ENCODE assay signal across 8 mouse cellular contexts in genomic region chr2:158228670-158229502, GRCm38 (mm10). TPM values are rescaled to one million over a fixed set of nuclear protein-coding genes. Genes with fewer than 3 reads are reported as not detected.
A peak's percentile ranks its signal among the peaks of the same experiment; 100 is the strongest.
DNase-seq lines count a peak whose midpoint lies in the region; ATAC-seq and TF ChIP-seq lines count a peak whose summit lies in the region.

Gene D630003M21Rik (minus strand): TSS chr2:158229222.

- H3K4me2 ChIP-seq in embryonic facial prominence, embryonic 14.5 days (ENCODE audit: low read depth, low read length): peak within 1 kb of the TSS; percentile 82
- peak within 1 kb of the TSS; percentile 95 for H3K4me2 ChIP-seq in hindbrain, embryonic 15.5 days
- peak within 1 kb of the TSS; percentile 52 for H3K4me2 ChIP-seq in liver, embryonic 13.5 days
- peak within 1 kb of the TSS; percentile 87 for H3K4me2 ChIP-seq in stomach, embryonic 14.5 days (replicated peaks; ENCODE audit: low read depth, low read length)

- under 1% methylated on average over 20 of the region's 55 CpGs for WGBS in embryonic facial prominence, embryonic 14.5 days
- WGBS in hindbrain, embryonic 15.5 days: under 1% methylated on average over 36 of the region's 55 CpGs
- WGBS in liver, embryonic 13.5 days (ENCODE audit: insufficient replicate concordance): 1% methylated on average over 42 of the region's 55 CpGs
- under 1% methylated on average over 42 of the region's 55 CpGs for WGBS in stomach, embryonic 14.5 days

- ATAC-seq in embryonic facial prominence, embryonic 14.5 days (ENCODE audit: low read depth): peak; percentile 78
- ATAC-seq in hindbrain, embryonic 15.5 days (ENCODE audit: low FRiP score, low read depth): peak; percentile 86
- peak; percentile 33 for ATAC-seq in liver, embryonic 13.5 days (ENCODE audit: low read depth)
- ATAC-seq in stomach, embryonic 14.5 days (ENCODE audit: insufficient number of reproducible peaks, insufficient read depth, low FRiP score, low read depth): peak; percentile 66
- ATAC-seq in erythroblast, adult 5-6 weeks (replicated peaks; ENCODE audit: low FRiP score, poor library complexity, severe bottlenecking): no peak

- H3K27ac ChIP-seq in testis, adult 2 months (ENCODE audit: control insufficient read depth, insufficient read depth, low read depth, low read length): peak within 1 kb of the TSS; percentile 71
- H3K27ac ChIP-seq in embryonic facial prominence, embryonic 14.5 days (replicated peaks; ENCODE audit: low read depth, low read length): peak within 1 kb of the TSS; percentile 69
- H3K27ac ChIP-seq in hindbrain, embryonic 15.5 days (replicated peaks): peak within 1 kb of the TSS; percentile 31
- no peak within 1 kb of the TSS for H3K27ac ChIP-seq in liver, embryonic 13.5 days
- no peak within 1 kb of the TSS for H3K27ac ChIP-seq in stomach, embryonic 14.5 days (ENCODE audit: low read length)

- H3K27me3 ChIP-seq in testis, adult 2 months (ENCODE audit: control insufficient read depth, insufficient read depth, low read length): no peaks in the 10 kb centered on the region
- H3K27me3 ChIP-seq in embryonic facial prominence, embryonic 14.5 days (replicated peaks; ENCODE audit: control insufficient read depth, insufficient read depth, low read length): no peaks in the 10 kb centered on the region
- no peaks in the 10 kb centered on the region for H3K27me3 ChIP-seq in hindbrain, embryonic 15.5 days
- peaks cover 37% of the 10 kb centered on the region for H3K27me3 ChIP-seq in liver, embryonic 13.5 days
- no peaks in the 10 kb centered on the region for H3K27me3 ChIP-seq in stomach, embryonic 14.5 days (ENCODE audit: control insufficient read depth, insufficient read depth, low read length)

- H3K4me3 ChIP-seq in testis, adult 2 months (ENCODE audit: control insufficient read depth, low read depth, low read length): peak within 1 kb of the TSS; percentile 81
- H3K4me3 ChIP-seq in embryonic facial prominence, embryonic 14.5 days (ENCODE audit: low read depth, low read length): peak within 1 kb of the TSS; percentile 52
- peak within 1 kb of the TSS; percentile 40 for H3K4me3 ChIP-seq in hindbrain, embryonic 15.5 days
- H3K4me3 ChIP-seq in liver, embryonic 13.5 days (replicated peaks): peak within 1 kb of the TSS; percentile 33
- H3K4me3 ChIP-seq in stomach, embryonic 14.5 days (ENCODE audit: low read depth, low read length): peak within 1 kb of the TSS; percentile 41

- no peak for TF ChIP-seq CTCF in testis, adult 2 months (IDR thresholded peaks at IDR 0.05; ENCODE audit: control insufficient read depth, insufficient read depth, insufficient replicate concordance, low read depth, low read length)

- no peak for DNase-seq in testis, postnatal 14 days (ENCODE audit: low spot score)
- peak; percentile 60 for DNase-seq in embryonic facial prominence, embryonic 14.5 days (ENCODE audit: low spot score)
- no peak for DNase-seq in liver, embryonic 13.5 days
- DNase-seq in layer of hippocampus, postnatal 36 days: no peak

- no peaks in the 10 kb centered on the region for H3K9me3 ChIP-seq in embryonic facial prominence, embryonic 14.5 days (ENCODE audit: control insufficient read depth, low read length)
- H3K9me3 ChIP-seq in hindbrain, embryonic 15.5 days: no peaks in the 10 kb centered on the region
- no peaks in the 10 kb centered on the region for H3K9me3 ChIP-seq in liver, embryonic 13.5 days (replicated peaks)
- H3K9me3 ChIP-seq in stomach, embryonic 14.5 days (ENCODE audit: control insufficient read depth, low read depth, low read length): no peaks in the 10 kb centered on the region; the same call in 1 of the 2 replicates

- H3K9ac ChIP-seq in embryonic facial prominence, embryonic 14.5 days (ENCODE audit: low read depth, low read length): peak within 1 kb of the TSS; percentile 60
- H3K9ac ChIP-seq in hindbrain, embryonic 15.5 days: peak within 1 kb of the TSS; percentile 41
- no peak within 1 kb of the TSS for H3K9ac ChIP-seq in liver, embryonic 13.5 days
- H3K9ac ChIP-seq in stomach, embryonic 14.5 days (replicated peaks; ENCODE audit: low read depth, low read length): peak within 1 kb of the TSS; percentile 36; the same call in 1 of the 2 replicates

- peaks cover 8% of the 10 kb centered on the region for H3K4me1 ChIP-seq in testis, adult 2 months (ENCODE audit: control insufficient read depth, insufficient read depth, low read length)
- H3K4me1 ChIP-seq in embryonic facial prominence, embryonic 14.5 days (ENCODE audit: control insufficient read depth, insufficient read depth, low read length): peaks cover 12% of the 10 kb centered on the region; the same call in 1 of the 2 replicates
- H3K4me1 ChIP-seq in hindbrain, embryonic 15.5 days (replicated peaks): peaks cover 23% of the 10 kb centered on the region
- peaks cover 10% of the 10 kb centered on the region for H3K4me1 ChIP-seq in liver, embryonic 13.5 days (replicated peaks)
- peaks cover 8% of the 10 kb centered on the region; the same call in 1 of the 2 replicates for H3K4me1 ChIP-seq in stomach, embryonic 14.5 days (ENCODE audit: control insufficient read depth, insufficient read depth, low read length)

- no peaks in the 10 kb centered on the region for H3K36me3 ChIP-seq in testis, adult 2 months (ENCODE audit: control insufficient read depth, insufficient read depth, low read length)
- H3K36me3 ChIP-seq in embryonic facial prominence, embryonic 14.5 days (ENCODE audit: control insufficient read depth, insufficient read depth, low read length): no peaks in the 10 kb centered on the region
- no peaks in the 10 kb centered on the region for H3K36me3 ChIP-seq in hindbrain, embryonic 15.5 days
- no peaks in the 10 kb centered on the region for H3K36me3 ChIP-seq in liver, embryonic 13.5 days
- H3K36me3 ChIP-seq in stomach, embryonic 14.5 days (ENCODE audit: control insufficient read depth, insufficient read depth, low read length): no peaks in the 10 kb centered on the region

- no peak for TF ChIP-seq POLR2A in testis, adult 2 months (IDR thresholded peaks at IDR 0.05; ENCODE audit: control insufficient read depth, low read depth, low read length)

RNA-seq across cellular contexts. Expression of gene D630003M21Rik, which starts in this region (rescaled TPM):
- polyA plus RNA-seq in testis, adult 2 months (2012; rRNA removed): 2.8 and 3.7 TPM in 2 replicates
- 5.4 and 6.8 TPM in 2 replicates for polyA plus RNA-seq in embryonic facial prominence, embryonic 14.5 days (2014; fragmentation: Nextera tagmentation; extraction: Ambion mirVana)
- polyA plus RNA-seq in hindbrain, embryonic 15.5 days (2015; fragmentation: Nextera tagmentation; extraction: Ambion mirVana): 1.8 and 2.4 TPM in 2 replicates
- 0.31 and 0.47 TPM in 2 replicates for polyA plus RNA-seq in liver, embryonic 13.5 days (2015; fragmentation: Nextera tagmentation; extraction: Ambion mirVana)
- 2.3 and 2.6 TPM in 2 replicates for polyA plus RNA-seq in stomach, embryonic 14.5 days (2014; fragmentation: Nextera tagmentation; extraction: Ambion mirVana)
- 1 to 10 TPM; 3.6 to 3.7 TPM for total RNA-seq in layer of hippocampus, postnatal 36 days (2021)
- total RNA-seq in erythroblast, adult 5-6 weeks (2015; ENCODE audit: low replicate concordance): not detected in 2 replicates
- not detected in 2 replicates for total RNA-seq in erythroblast, adult 5-6 weeks (2017; ENCODE audit: low replicate concordance)

Comparison
In these comparisons a context has a peak if more than half of its experiments do, and no peak if none do; other contexts are left out.
1. RNA of gene D630003M21Rik (total RNA-seq): 3.6 to 3.7 TPM in layer of hippocampus, postnatal 36 days; not detected in erythroblast, adult 5-6 weeks; every median in the first group is over 4 times any median in the second.
2. Peak in ATAC-seq, H3K4me3 ChIP-seq and H3K4me2 ChIP-seq in liver, embryonic 13.5 days; RNA of the gene not detected or under 1 TPM.
3. H3K27ac ChIP-seq: peak in testis, adult 2 months (single experiment), embryonic facial prominence, embryonic 14.5 days (single experiment) and hindbrain, embryonic 15.5 days (single experiment); none in liver, embryonic 13.5 days (single experiment) and stomach, embryonic 14.5 days (single experiment).
4. Peak in every context shown above with its lines, with median percentiles within 50 percentile points of each other: H3K4me3 ChIP-seq and H3K4me2 ChIP-seq.